Mouse (Mus musculus) hindbrain, embryonic 10.5 days (tissue): ENCODE measurements around the gene Syt8. TPM values are rescaled to one million over a fixed set of nuclear protein-coding genes. Genes with fewer than 3 reads are reported as not detected.

Source experiments
- DNase-seq: peaks from one replicate; pipeline ENCODE4 v3.0.0-alpha.2; 2017; ENCODE audit warnings: low spot score
- H3K27ac ChIP-seq: fragments of 300-500 bp; sonication (generic); 2 replicates; pipeline ENCODE4 v1.5.1; 2016; ENCODE audit warnings: mild to moderate bottlenecking, moderate library complexity
- H3K27me3 ChIP-seq: fragments of 300-500 bp; sonication (generic); 2 replicates; pipeline ENCODE4 v1.6.1; 2016; ENCODE audit warnings: mild to moderate bottlenecking; ENCODE audit not compliant: poor library complexity, insufficient read depth, severe bottlenecking
- H3K36me3 ChIP-seq: fragments of 300-500 bp; sonication (generic); 2 replicates; pipeline ENCODE4 v1.6.1; 2016; ENCODE audit warnings: mild to moderate bottlenecking, moderate library complexity
- H3K4me1 ChIP-seq: fragments of 300-500 bp; sonication (generic); replicated peaks from 2 replicates; pipeline ENCODE4 v1.6.1; 2016; ENCODE audit warnings: mild to moderate bottlenecking
- H3K4me3 ChIP-seq: fragments of 300-500 bp; sonication (generic); 2 replicates; pipeline ENCODE4 v1.5.1; 2016; ENCODE audit warnings: mild to moderate bottlenecking, moderate library complexity
- H3K9me3 ChIP-seq: fragments of 300-500 bp; sonication (generic); 2 replicates; pipeline ENCODE4 v1.6.1; 2016; ENCODE audit warnings: mild to moderate bottlenecking, moderate library complexity
- WGBS: fragments of 180-500 bp; shearing (Covaris S2); methylation state at CpG from one replicate; pipeline ENCODE4 v1.1.7; 2016; 5-methylcytosine and 5-hydroxymethylcytosine counted together
- polyA plus RNA-seq: library from polyadenylated mRNA; unstranded; fragments of >200 nt; fragmentation: Nextera tagmentation; extraction: Ambion mirVana; gene quantifications from 2 replicates; pipeline ENCODE4 v1.2.1, GENCODE M21; 2016

Syt8 gene
- polyA plus RNA-seq, 1 experiment from 2014 or later = not detected

DNA sequence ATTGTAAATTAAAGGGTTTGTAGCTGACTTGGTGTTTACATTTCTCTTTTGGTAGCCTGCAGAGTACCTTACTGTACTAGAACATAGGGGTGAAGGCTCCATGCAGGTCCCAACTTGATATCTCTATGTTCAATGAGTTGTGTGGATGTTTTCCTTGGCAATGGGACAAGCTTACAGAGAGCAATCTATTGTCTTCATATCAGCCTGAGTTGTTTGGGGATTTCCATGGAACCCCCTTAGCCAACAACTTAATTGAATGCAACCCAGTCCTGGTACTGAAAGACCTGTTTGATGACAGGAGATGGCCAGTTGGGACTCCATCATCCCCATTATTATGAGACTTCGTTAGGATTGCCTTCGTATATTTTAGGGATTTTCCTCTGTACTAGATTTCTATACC, 16.6 kb upstream of the Syt8 start:
- no peak for DNase-seq
- no peak overlapping the region for H3K27ac ChIP-seq
- no peaks in the 10 kb centered on the region for H3K36me3 ChIP-seq
- no peaks in the 10 kb centered on the region for H3K4me1 ChIP-seq
- 94% methylated on average over 2 of the region's 2 CpGs for WGBS
- no peaks in the 10 kb centered on the region for H3K27me3 ChIP-seq
- no peak overlapping the region for H3K4me3 ChIP-seq
- H3K9me3 ChIP-seq = no peaks in the 10 kb centered on the region

DNA sequence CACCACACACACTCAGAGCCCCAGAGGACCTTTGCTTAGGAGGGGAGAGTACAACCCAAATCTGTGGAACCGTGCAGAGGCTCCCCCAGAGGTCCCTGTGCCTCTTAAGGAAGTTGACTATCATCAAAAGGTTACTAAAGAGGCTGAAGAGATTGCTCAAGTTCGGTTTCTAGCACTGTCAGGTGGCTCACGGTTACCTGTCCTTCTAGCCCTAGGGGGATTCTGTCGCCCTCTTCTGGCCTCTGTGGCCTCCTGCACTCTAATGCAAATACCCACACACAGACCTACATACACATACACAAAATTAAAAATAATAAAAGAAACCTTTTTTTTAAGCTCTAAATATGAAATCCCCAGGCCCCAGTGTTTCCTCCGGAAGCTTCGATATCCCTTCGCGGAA, 16.0 kb upstream of the Syt8 start:
- Histone ChIP-seq H3K36me3 (no peaks in the 10 kb centered on the region), H3K27me3 (no peaks in the 10 kb centered on the region), H3K9me3 (no peaks in the 10 kb centered on the region), H3K4me1 (no peaks in the 10 kb centered on the region), H3K4me3 (no peak overlapping the region), H3K27ac (no peak overlapping the region)
- WGBS = 87% methylated on average over 8 of the region's 8 CpGs
- DNase-seq = no peak

DNA sequence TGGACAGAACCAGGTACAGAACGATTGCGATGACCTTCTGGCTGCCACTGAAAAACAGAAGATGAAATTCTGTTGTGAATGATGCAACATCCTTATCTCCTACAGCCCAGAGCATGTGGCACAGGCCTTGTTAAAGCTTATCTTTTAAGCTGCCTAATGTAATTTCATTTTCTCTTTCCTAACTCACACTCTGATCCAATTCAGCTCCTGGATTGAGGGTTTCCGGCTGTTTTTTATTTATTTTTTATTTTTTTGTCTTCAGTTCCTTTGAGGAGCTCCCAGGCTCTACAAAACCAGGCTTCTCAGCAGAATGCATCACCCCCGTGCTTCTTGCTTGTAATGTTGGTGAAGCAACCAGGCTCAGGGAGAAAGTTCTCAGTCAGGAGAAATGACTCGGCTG, 14.8 kb upstream of the Syt8 start:
- no peaks in the 10 kb centered on the region for H3K9me3 ChIP-seq
- H3K27ac ChIP-seq = no peak overlapping the region
- no peak for DNase-seq
- no peaks in the 10 kb centered on the region for H3K27me3 ChIP-seq
- 88% methylated on average over 5 of the region's 5 CpGs for WGBS
- H3K4me1 ChIP-seq = no peaks in the 10 kb centered on the region
- H3K36me3 ChIP-seq = no peaks in the 10 kb centered on the region
- H3K4me3 ChIP-seq = no peak overlapping the region

DNA sequence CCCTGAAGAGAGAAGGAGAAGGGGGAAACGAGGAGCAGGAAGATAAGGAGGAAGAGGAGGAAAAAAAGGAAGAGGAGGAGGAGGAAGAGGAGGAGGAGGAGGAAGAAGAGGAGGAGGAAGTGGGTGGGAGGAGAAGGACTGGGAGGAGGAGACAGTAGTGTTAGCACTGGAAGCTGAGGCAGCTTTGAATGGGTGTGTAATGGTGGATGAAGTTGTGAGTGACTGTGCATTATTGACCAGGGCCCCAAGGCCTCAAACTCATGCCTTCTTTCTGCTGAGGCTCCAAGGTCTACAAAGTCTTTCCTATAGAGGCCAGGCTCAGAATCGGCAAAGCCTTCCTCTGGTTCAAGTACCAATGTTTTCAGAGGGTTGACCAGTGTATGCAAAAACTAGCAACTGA, 12.8 kb upstream of the Syt8 start:
- Histone ChIP-seq H3K4me1 (0 out of 2 replicates have a peak, but pooled peaks cover 4% of the 10 kb centered on the region), H3K4me3 (no peak overlapping the region), H3K27me3 (0 out of 2 replicates have a peak, but pooled peaks cover 3% of the 10 kb centered on the region), H3K36me3 (no peaks in the 10 kb centered on the region), H3K9me3 (no peaks in the 10 kb centered on the region), H3K27ac (no peak overlapping the region)
- DNase-seq = no peak
- WGBS = 72% methylated on average over 2 of the region's 2 CpGs

DNA sequence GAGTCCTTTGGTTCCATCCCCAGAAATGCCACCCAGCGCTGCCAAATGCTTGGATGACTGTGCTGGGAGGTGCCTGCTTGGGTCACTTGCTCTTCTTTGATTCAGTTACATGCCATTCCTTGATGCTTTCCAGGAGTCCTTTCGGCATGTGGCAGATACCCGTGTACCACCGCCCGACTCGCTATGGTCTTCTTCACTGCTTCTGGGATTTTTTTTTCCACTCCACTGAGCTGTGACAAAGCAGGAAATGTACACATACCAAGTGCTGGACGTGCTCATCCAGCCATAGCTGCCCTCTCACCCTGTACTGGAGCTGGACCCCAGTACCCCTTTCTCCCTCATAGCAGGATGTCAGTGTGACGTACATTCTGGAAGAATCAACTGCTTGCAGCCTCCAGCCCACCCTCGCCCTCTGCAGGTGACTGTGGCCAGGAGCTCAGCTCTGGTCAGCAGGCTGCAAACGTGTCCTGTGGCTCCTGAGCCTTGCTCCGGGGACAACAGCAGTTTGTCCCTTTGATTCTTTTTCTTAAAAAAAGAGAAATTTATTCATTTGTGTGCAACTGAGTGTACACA, 8.9 kb upstream of the Syt8 start:
- H3K27me3 ChIP-seq = peaks cover 10% of the 10 kb centered on the region
- H3K9me3 ChIP-seq = no peaks in the 10 kb centered on the region
- peaks cover 23% of the 10 kb centered on the region for H3K4me1 ChIP-seq
- no peak overlapping the region for H3K4me3 ChIP-seq
- WGBS = 55% methylated on average over 11 of the region's 11 CpGs
- no peak overlapping the region for H3K27ac ChIP-seq
- DNase-seq = no peak
- H3K36me3 ChIP-seq = no peaks in the 10 kb centered on the region

DNA sequence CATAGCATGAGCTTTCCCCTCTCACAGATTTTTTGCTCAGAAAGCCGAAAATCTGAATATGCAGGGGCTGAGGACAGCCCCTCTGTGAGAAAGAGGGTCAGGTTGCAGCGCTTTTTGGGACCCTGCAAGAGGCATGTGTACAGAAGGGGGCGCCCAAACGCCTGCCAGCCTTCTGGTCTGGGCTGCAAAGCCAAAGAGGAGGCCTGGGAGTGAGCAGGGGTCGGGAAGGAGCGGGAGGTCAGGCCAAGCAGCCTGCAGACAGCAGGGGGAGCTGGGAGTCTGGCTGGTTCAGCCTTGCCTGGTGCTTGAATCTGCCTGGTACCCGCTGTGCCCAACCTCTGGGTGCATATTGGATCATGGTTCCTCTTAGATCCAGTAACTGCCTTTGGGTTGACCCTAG, 6.4 kb upstream of the Syt8 start:
- H3K4me1 ChIP-seq = peaks cover 23% of the 10 kb centered on the region
- H3K27ac ChIP-seq = 0 out of 2 replicates have a peak overlapping the region, but pooled peaks have one; percentile 36
- no peaks in the 10 kb centered on the region for H3K9me3 ChIP-seq
- no peaks in the 10 kb centered on the region for H3K36me3 ChIP-seq
- DNase-seq = peak; percentile 86
- H3K27me3 ChIP-seq = peaks cover 10% of the 10 kb centered on the region
- WGBS = 3% methylated on average over 7 of the region's 7 CpGs
- H3K4me3 ChIP-seq = no peak overlapping the region

DNA sequence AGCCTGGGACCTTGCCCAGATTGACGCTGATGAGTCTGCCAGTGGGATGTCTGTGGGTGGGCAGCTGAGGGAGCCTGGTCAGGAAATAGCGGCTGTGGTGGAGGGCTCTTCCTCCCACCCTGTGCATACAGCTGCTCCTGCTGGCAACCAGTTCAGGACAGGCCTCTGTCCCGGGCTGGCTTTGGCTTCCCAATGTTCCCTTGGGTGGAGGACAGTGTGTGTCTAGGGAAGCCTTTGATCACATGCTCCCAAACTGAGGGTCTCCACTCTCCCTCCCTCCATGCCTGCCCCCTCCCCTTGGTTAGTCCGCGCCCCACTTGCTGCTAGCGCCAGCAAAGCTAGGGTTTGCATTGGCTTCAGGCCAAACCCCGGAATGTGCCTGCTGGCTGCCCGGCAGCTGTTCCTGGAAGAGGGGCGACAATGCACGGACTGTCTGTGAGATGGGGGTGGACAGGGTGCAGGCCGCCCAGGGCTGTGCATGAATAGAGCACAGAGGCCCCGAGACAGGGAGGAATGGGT, 4.4 kb upstream of the Syt8 start:
- peak overlapping the region; percentile 69; the same call in 1 of the 2 replicates for H3K27ac ChIP-seq
- H3K4me3 ChIP-seq = no peak overlapping the region
- no peaks in the 10 kb centered on the region for H3K36me3 ChIP-seq
- DNase-seq = no peak
- 75% methylated on average over 12 of the region's 12 CpGs for WGBS
- H3K27me3 ChIP-seq = peaks cover 10% of the 10 kb centered on the region
- H3K4me1 ChIP-seq = peaks cover 31% of the 10 kb centered on the region
- no peaks in the 10 kb centered on the region for H3K9me3 ChIP-seq

DNA sequence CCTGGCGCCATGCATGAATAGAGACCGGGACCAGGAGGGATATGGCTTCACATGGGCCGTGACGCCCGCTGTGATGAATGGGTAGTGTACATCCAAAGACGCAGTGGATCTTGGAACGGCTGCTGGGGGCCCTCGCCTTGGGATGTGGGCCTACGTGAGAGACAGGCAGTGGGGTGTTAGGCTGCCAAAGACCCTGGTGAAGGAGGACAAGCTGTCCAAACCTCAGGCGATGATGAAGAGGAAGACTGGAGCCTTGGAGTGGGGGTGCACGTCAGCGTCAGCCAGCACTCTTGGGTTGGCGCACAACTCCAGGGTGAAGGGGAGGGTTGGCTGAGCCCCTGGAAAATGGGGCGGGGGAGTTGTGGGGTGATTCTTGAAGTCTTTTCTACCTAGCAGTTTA, 3.5 kb upstream of the Syt8 start:
- Histone ChIP-seq H3K4me3 (no peak overlapping the region), H3K27me3 (peaks cover 10% of the 10 kb centered on the region), H3K27ac (no peak overlapping the region), H3K9me3 (no peaks in the 10 kb centered on the region), H3K4me1 (peaks cover 26% of the 10 kb centered on the region), H3K36me3 (no peaks in the 10 kb centered on the region)
- WGBS = 93% methylated on average over 14 of the region's 14 CpGs
- no peak for DNase-seq

DNA sequence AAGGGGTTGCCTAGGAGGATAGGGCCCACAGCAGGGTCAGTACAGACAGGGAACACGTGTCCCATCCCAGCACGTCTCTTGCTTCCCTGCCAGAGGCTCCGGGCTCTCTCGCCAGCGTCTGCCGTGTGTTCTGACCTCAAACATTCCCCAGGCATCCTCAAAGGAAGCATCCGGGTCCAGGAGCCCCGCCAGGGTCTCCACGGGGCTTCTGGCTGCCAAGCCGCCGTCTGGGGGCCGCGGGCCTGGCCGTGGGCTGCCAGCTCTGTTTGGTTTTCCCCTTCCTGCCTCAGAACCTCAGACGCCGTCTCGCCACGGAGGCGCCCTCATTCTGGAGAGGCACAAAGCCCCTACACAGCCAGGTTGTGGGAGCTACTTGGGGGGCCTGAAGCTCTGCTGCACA, 1.0 kb upstream of the Syt8 start:
- Histone ChIP-seq H3K27me3 (no peaks in the 10 kb centered on the region; the same call in 1 of the 2 replicates), H3K9me3 (no peaks in the 10 kb centered on the region), H3K4me1 (peaks cover 20% of the 10 kb centered on the region), H3K27ac (peak overlapping the region; percentile 56), H3K4me3 (no peak overlapping the region), H3K36me3 (no peaks in the 10 kb centered on the region)
- DNase-seq = no peak
- WGBS = 49% methylated on average over 19 of the region's 19 CpGs

DNA sequence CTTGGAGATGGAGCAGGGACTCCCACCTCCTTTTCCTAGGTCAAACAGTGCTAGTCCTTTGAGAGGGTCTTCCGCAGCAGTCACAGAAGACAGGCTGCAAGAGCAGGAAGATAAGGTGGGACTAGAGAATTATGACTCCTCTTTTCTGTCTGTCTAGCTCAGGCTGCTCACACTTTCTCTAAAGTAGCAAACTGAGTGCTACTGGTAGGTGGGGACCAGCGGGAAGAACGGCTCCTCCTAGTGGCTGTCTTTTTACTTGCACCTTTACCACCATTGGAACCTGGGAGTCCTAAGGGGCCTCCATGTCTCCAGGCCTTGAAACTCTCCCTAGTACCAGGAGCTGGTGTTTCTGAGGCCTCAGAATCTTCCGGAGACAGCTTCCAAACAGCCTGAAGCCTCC, 874 bp downstream of the Syt8 start:
- H3K27me3 ChIP-seq = peaks cover 4% of the 10 kb centered on the region; the same call in 1 of the 2 replicates
- no peaks in the 10 kb centered on the region for H3K36me3 ChIP-seq
- no peaks in the 10 kb centered on the region for H3K9me3 ChIP-seq
- no peak overlapping the region for H3K27ac ChIP-seq
- peak; percentile 68 for DNase-seq
- WGBS = 32% methylated on average over 4 of the region's 4 CpGs
- peaks cover 13% of the 10 kb centered on the region for H3K4me1 ChIP-seq
- no peak overlapping the region for H3K4me3 ChIP-seq

DNA sequence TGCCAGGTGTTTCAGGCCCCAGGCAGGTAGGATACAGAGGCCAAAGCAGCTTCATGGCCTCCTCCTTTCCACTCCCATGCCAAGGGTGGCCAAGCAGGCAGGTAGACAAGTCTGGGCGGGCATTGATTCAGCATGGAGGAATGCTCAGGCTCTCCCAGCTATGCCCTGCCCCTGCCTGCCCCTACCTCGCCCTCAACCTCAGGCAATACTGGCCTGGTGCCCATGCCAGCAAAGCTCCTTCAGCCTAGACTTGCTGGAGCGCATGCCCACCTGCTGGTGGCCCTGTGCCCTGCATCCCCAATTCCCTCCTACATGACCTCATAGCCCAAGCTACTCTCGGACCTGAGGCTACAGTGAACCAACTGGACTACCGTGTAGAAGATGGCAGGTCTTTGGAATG, 2.7 kb downstream of the Syt8 start:
- Histone ChIP-seq H3K27ac (no peak overlapping the region), H3K4me3 (no peak overlapping the region), H3K4me1 (peaks cover 30% of the 10 kb centered on the region), H3K36me3 (no peaks in the 10 kb centered on the region), H3K9me3 (no peaks in the 10 kb centered on the region), H3K27me3 (peaks cover 4% of the 10 kb centered on the region; the same call in 1 of the 2 replicates)
- no peak for DNase-seq
- 75% methylated on average over 5 of the region's 5 CpGs for WGBS

DNA sequence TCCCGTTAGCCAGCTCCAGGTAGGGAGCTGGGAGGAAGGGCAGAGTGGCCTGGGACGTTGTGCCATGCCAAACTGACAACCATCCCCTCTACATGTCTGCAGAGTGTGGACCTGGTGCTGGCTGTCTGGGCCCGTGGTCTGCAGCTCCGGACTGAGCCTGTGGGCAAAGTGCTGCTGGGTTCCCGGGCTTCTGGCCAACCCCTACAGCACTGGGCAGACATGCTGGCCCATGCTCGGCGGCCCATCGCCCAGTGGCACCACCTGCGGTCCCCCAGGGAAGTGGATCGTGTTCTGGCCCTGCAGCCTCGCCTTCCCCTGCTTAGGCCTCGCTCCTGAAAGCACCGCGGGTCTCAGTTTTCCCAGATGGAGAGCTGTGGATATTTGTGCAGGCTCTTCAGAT, 5.3 kb downstream of the Syt8 start:
- Histone ChIP-seq H3K27ac (no peak overlapping the region), H3K36me3 (no peaks in the 10 kb centered on the region), H3K4me3 (no peak overlapping the region), H3K4me1 (peaks cover 21% of the 10 kb centered on the region), H3K9me3 (no peaks in the 10 kb centered on the region), H3K27me3 (peaks cover 4% of the 10 kb centered on the region; the same call in 1 of the 2 replicates)
- no peak for DNase-seq
- 86% methylated on average over 14 of the region's 14 CpGs for WGBS

DNA sequence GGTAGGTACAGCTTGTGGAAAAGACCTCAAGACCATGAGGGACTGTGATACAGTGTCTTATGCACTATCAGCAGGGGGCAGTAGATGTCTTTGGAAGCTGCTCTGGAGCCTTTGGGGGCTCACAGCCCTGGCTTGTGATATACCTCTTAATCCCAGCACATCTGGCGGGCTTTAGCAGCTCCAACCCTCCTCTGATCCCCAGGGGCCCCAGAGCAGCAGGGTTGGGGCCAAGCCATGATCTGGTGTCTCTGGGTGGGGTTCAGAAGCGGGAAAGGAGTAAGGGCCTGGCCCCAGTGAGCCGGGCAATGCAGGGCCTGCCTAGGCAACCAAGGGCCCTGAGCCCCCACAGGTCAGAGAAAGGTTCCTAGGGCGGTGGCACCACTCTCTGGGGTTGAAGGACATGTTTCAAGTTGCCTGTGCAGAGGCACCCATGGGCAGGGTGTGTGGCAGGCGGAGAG, 6.0 kb downstream of the Syt8 start:
- Histone ChIP-seq H3K27ac (peak overlapping the region; percentile 82), H3K4me3 (no peak overlapping the region), H3K27me3 (peaks cover 4% of the 10 kb centered on the region; the same call in 1 of the 2 replicates), H3K4me1 (peaks cover 21% of the 10 kb centered on the region), H3K36me3 (no peaks in the 10 kb centered on the region), H3K9me3 (no peaks in the 10 kb centered on the region)
- 59% methylated on average over 5 of the region's 5 CpGs for WGBS
- DNase-seq = peak; percentile 61
